Mouse (Mus musculus) intestine, postnatal 0 days (tissue): ENCODE results near the gene Ints5. TPM values are rescaled to one million over a fixed set of nuclear protein-coding genes. Genes with fewer than 3 reads are reported as not detected.

Experiments used
- ATAC-seq: fragments of 200-750 bp; cut with Nextera tagmentation; 2 replicates; pipeline ENCODE4 v1.8.0; 2017; ENCODE audit warnings: mild to moderate bottlenecking, moderate TSS enrichment, moderate library complexity
- H3K27ac ChIP-seq: fragments of 300-500 bp; sonication (generic); 2 replicates; pipeline ENCODE4 v1.5.1; 2014; ENCODE audit warnings: mild to moderate bottlenecking, low read depth, low read length, moderate library complexity
- H3K27me3 ChIP-seq: fragments of 300-500 bp; sonication (generic); replicated peaks from 2 replicates; pipeline ENCODE4 v1.6.1; 2014; ENCODE audit warnings: low read length, mixed read lengths; ENCODE audit not compliant: control insufficient read depth, insufficient read depth
- H3K36me3 ChIP-seq: fragments of 300-500 bp; sonication (generic); 2 replicates; pipeline ENCODE4 v1.6.1; 2014; ENCODE audit warnings: mild to moderate bottlenecking, moderate library complexity; ENCODE audit not compliant: control insufficient read depth, insufficient read depth
- H3K4me1 ChIP-seq: fragments of 300-500 bp; sonication (generic); replicated peaks from 2 replicates; pipeline ENCODE4 v1.6.1; 2014; ENCODE audit warnings: antibody characterized with exemption, low read length, mixed read lengths; ENCODE audit not compliant: control insufficient read depth, insufficient read depth
- H3K4me2 ChIP-seq: fragments of 300-500 bp; sonication (generic); replicated peaks from 2 replicates; pipeline ENCODE4 v1.6.1; 2014; ENCODE audit warnings: low read depth, mild to moderate bottlenecking, moderate library complexity
- H3K4me3 ChIP-seq: fragments of 300-500 bp; sonication (generic); 2 replicates; pipeline ENCODE4 v1.5.1; 2014; ENCODE audit warnings: low read depth, low read length
- H3K9ac ChIP-seq: fragments of 300-500 bp; sonication (generic); 2 replicates; pipeline ENCODE4 v1.6.1; 2014; ENCODE audit warnings: mild to moderate bottlenecking, low read depth, low read length
- H3K9me3 ChIP-seq: fragments of 300-500 bp; sonication (generic); 2 replicates; pipeline ENCODE4 v1.6.1; 2016; ENCODE audit warnings: mixed run types; ENCODE audit not compliant: control insufficient read depth
- CTCF ChIP-seq: sonication (generic); IDR thresholded peaks from 2 replicates; pipeline ENCODE4 v1.5.1; 2016; ENCODE audit warnings: low read depth, mild to moderate bottlenecking, control low read depth, antibody characterized with exemption, moderate library complexity
- WGBS: fragments of 180-500 bp; shearing (Covaris S2); extraction: QIAGEN DNeasy Blood & Tissue Kit; methylation state at CpG from one replicate; pipeline ENCODE4 v1.1.7; 2014; 5-methylcytosine and 5-hydroxymethylcytosine counted together
- polyA plus RNA-seq: library from polyadenylated mRNA; unstranded; fragments of >200 nt; fragmentation: Nextera tagmentation; extraction: Ambion mirVana; gene quantifications from 2 replicates; pipeline ENCODE4 v1.2.1, GENCODE M21; 2015

Gene Ints5
- polyA plus RNA-seq, 1 experiment from 2014 or later, result 14.5 TPM

- Histone ChIP-seq H3K9ac (peak overlapping the region; percentile 78), H3K36me3 (peaks cover 15% of the 10 kb centered on the region), H3K4me1 (no peaks in the 10 kb centered on the region), H3K4me2 (peak overlapping the region; percentile 81), H3K4me3 (peak overlapping the region; percentile 61), H3K27me3 (no peaks in the 10 kb centered on the region), H3K27ac (no peak overlapping the region), H3K9me3 (no peaks in the 10 kb centered on the region)
- 14% methylated on average over 3 of the region's 3 CpGs for WGBS
- peak; percentile 26; the same call in 1 of the 2 replicates for ATAC-seq
- TF ChIP-seq CTCF, result no peak
Measured at GRCm38 (mm10) chr19:8881034-8881392, 11.8 kb upstream of the Ints5 start.

- H3K9ac ChIP-seq, result no peak within 1 kb of the TSS
- ATAC-seq, result no peak
- no peak within 1 kb of the TSS for H3K4me2 ChIP-seq
- no peaks in the 10 kb centered on the region for H3K27me3 ChIP-seq
- WGBS, result 75% methylated on average over 3 of the region's 3 CpGs
- H3K36me3 ChIP-seq, result no peaks in the 10 kb centered on the region
- no peaks in the 10 kb centered on the region for H3K9me3 ChIP-seq
- 0 out of 2 replicates have a peak, but pooled peaks cover 3% of the 10 kb centered on the region for H3K4me1 ChIP-seq
- H3K4me3 ChIP-seq, result no peak within 1 kb of the TSS
- TF ChIP-seq CTCF, result no peak
- H3K27ac ChIP-seq, result no peak within 1 kb of the TSS
Measured at GRCm38 (mm10) chr19:8883616-8884015, 9.2 kb upstream of the Ints5 start, which contains the start of the genes Lbhd1 and Gm49403. TSS of gene Lbhd1 (plus strand) at chr19:8883732. TSS of gene Gm49403 (plus strand) at chr19:8883930.

GRCm38 (mm10) chr19:8886916-8887584 is 5.8 kb upstream of the Ints5 start:
- TF ChIP-seq CTCF, result no peak
- Histone ChIP-seq H3K27me3 (no peaks in the 10 kb centered on the region), H3K27ac (no peak overlapping the region), H3K4me2 (no peak overlapping the region), H3K4me3 (no peak overlapping the region), H3K4me1 (0 out of 2 replicates have a peak, but pooled peaks cover 3% of the 10 kb centered on the region), H3K9ac (no peak overlapping the region), H3K9me3 (no peaks in the 10 kb centered on the region), H3K36me3 (peaks cover 11% of the 10 kb centered on the region)
- WGBS, result 52% methylated on average over 1 of the region's 1 CpGs
- ATAC-seq, result no peak

- Histone ChIP-seq H3K9ac (peak overlapping the region; percentile 65), H3K4me2 (peak overlapping the region; percentile 66), H3K4me3 (peak overlapping the region; percentile 67), H3K27me3 (no peaks in the 10 kb centered on the region), H3K27ac (peak overlapping the region; percentile 65; the same call in 1 of the 2 replicates), H3K9me3 (no peaks in the 10 kb centered on the region), H3K4me1 (0 out of 2 replicates have a peak, but pooled peaks cover 3% of the 10 kb centered on the region), H3K36me3 (peaks cover 11% of the 10 kb centered on the region)
- no peak for TF ChIP-seq CTCF
- 15% methylated on average over 19 of the region's 19 CpGs for WGBS
- ATAC-seq, result no peak
Measured at GRCm38 (mm10) chr19:8887585-8888463, 5.0 kb upstream of the Ints5 start.

GRCm38 (mm10) chr19:8888511-8889385 is 4.1 kb upstream of the Ints5 start, which contains the start of the genes 1810009A15Rik and Gm49416:
TSS of gene 1810009A15Rik (plus strand) at chr19:8888853.
TSS of gene Gm49416 (plus strand) at chr19:8888926.
- Histone ChIP-seq H3K4me2 (peak within 1 kb of the TSS; percentile 66), H3K27me3 (no peaks in the 10 kb centered on the region), H3K27ac (peak within 1 kb of the TSS; percentile 73; the same call in 1 of the 2 replicates), H3K36me3 (peaks cover 11% of the 10 kb centered on the region), H3K9me3 (no peaks in the 10 kb centered on the region), H3K9ac (peak within 1 kb of the TSS; percentile 72), H3K4me1 (0 out of 2 replicates have a peak, but pooled peaks cover 3% of the 10 kb centered on the region), H3K4me3 (peak within 1 kb of the TSS; percentile 67)
- TF ChIP-seq CTCF, result no peak
- ATAC-seq, result peak; percentile 95
- whole genome bisulfite sequencing, result under 1% methylated on average over 58 of the region's 58 CpGs
